8 mouse cellular contexts compared by ENCODE assay signal in the genomic region with DNA sequence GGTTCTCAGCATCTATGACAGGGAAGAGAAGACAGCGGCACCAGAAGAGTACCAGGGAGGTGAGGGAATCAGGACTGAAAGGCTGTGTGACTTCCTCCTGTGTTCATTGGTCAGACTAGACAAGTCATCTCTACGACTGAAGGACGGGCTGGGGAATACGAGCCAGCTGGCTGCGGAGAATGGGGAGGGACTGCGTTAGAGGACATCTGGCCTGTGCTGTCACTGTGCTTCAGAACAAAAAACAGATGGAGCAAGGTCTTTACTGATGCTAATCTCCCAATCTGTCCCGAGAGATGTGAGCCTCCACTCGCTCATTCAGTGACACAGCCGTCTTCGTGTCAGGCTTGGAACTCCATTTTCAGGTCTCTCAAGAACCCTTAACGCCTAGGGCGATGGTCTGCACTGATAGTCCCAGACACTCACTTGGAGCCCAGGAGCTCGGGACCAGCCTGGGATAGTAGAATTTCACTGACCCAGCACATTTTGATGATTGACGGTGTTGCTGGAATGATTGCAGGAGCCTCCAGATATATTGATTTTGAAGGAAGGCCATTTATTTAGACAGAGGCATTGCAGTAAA. TPM values are rescaled to one million over a fixed set of nuclear protein-coding genes. Genes with fewer than 3 reads are reported as not detected.
DNase-seq lines count a peak whose midpoint lies in the region; ATAC-seq lines count a peak whose summit lies in the region.

No protein-coding gene starts in this region.

- 62% methylated on average over 14 of the region's 14 CpGs for WGBS in midbrain, embryonic 11.5 days
- WGBS in midbrain, embryonic 16.5 days = 35% methylated on average over 14 of the region's 14 CpGs
- 48% methylated on average over 14 of the region's 14 CpGs for WGBS in stomach, embryonic 16.5 days

- no peaks in the 10 kb centered on the region for H3K9me3 ChIP-seq in midbrain, embryonic 11.5 days (ENCODE audit: control insufficient read depth, low read length)
- no peaks in the 10 kb centered on the region for H3K9me3 ChIP-seq in midbrain, embryonic 16.5 days (replicated peaks; ENCODE audit: control insufficient read depth, low read length, poor library complexity, severe bottlenecking)
- H3K9me3 ChIP-seq in stomach, embryonic 16.5 days (replicated peaks; ENCODE audit: control insufficient read depth, low read length) = no peaks in the 10 kb centered on the region

- peak; percentile 79 for ATAC-seq in midbrain, embryonic 11.5 days (ENCODE audit: low FRiP score)
- no peak for ATAC-seq in midbrain, embryonic 16.5 days
- peak; percentile 74; the same call in 1 of the 2 replicates for ATAC-seq in stomach, embryonic 16.5 days (ENCODE audit: insufficient read depth, low FRiP score)
- no peak for ATAC-seq in erythroblast, adult 5-6 weeks (replicated peaks; ENCODE audit: low FRiP score, poor library complexity, severe bottlenecking)

- peak overlapping the region; percentile 35; the same call in 1 of the 2 replicates for H3K27ac ChIP-seq in midbrain, embryonic 11.5 days (ENCODE audit: low read depth, low read length)
- no peak overlapping the region for H3K27ac ChIP-seq in midbrain, embryonic 16.5 days (ENCODE audit: low read length)
- H3K27ac ChIP-seq in stomach, embryonic 16.5 days (ENCODE audit: low read length) = no peak overlapping the region

- peaks cover 5% of the 10 kb centered on the region; the same call in 1 of the 2 replicates for H3K4me1 ChIP-seq in midbrain, embryonic 11.5 days (ENCODE audit: control insufficient read depth, insufficient read depth, low read length)
- H3K4me1 ChIP-seq in midbrain, embryonic 16.5 days (ENCODE audit: control insufficient read depth, insufficient read depth, low read length) = no peaks in the 10 kb centered on the region
- H3K4me1 ChIP-seq in stomach, embryonic 16.5 days (ENCODE audit: control insufficient read depth, insufficient read depth, low read length) = peaks cover 13% of the 10 kb centered on the region

- no peaks in the 10 kb centered on the region for H3K36me3 ChIP-seq in midbrain, embryonic 11.5 days (ENCODE audit: control insufficient read depth, insufficient read depth, low read length)
- H3K36me3 ChIP-seq in midbrain, embryonic 16.5 days (ENCODE audit: control insufficient read depth, insufficient read depth, low read length) = no peaks in the 10 kb centered on the region
- H3K36me3 ChIP-seq in stomach, embryonic 16.5 days (ENCODE audit: control insufficient read depth, insufficient read depth, low read length) = no peaks in the 10 kb centered on the region

- no peak overlapping the region for H3K4me3 ChIP-seq in midbrain, embryonic 11.5 days (ENCODE audit: low read depth, low read length)
- no peak overlapping the region for H3K4me3 ChIP-seq in midbrain, embryonic 16.5 days (ENCODE audit: low read depth, low read length)
- H3K4me3 ChIP-seq in stomach, embryonic 16.5 days (replicated peaks; ENCODE audit: low read length) = no peak overlapping the region

- H3K9ac ChIP-seq in midbrain, embryonic 11.5 days (ENCODE audit: low read length) = no peak overlapping the region
- H3K9ac ChIP-seq in midbrain, embryonic 16.5 days (ENCODE audit: low read depth, low read length) = no peak overlapping the region
- no peak overlapping the region for H3K9ac ChIP-seq in stomach, embryonic 16.5 days (ENCODE audit: low read length)

- H3K4me2 ChIP-seq in midbrain, embryonic 11.5 days = no peak overlapping the region
- H3K4me2 ChIP-seq in midbrain, embryonic 16.5 days (ENCODE audit: low read length) = no peak overlapping the region
- H3K4me2 ChIP-seq in stomach, embryonic 16.5 days (ENCODE audit: low read depth, low read length) = no peak overlapping the region

- H3K27me3 ChIP-seq in midbrain, embryonic 11.5 days (ENCODE audit: control insufficient read depth, insufficient read depth, low read length) = no peaks in the 10 kb centered on the region
- H3K27me3 ChIP-seq in midbrain, embryonic 16.5 days (ENCODE audit: control insufficient read depth, insufficient read depth, low read depth, low read length) = no peaks in the 10 kb centered on the region
- H3K27me3 ChIP-seq in stomach, embryonic 16.5 days (ENCODE audit: control insufficient read depth, insufficient read depth, low read length) = no peaks in the 10 kb centered on the region

- peak; percentile 79 to 87 for DNase-seq in cerebellum, postnatal 10 days
- no peak for DNase-seq in cerebellum, adult 18-20 months
- DNase-seq in midbrain, embryonic 11.5 days (ENCODE audit: low spot score, missing footprints) = peak; percentile 89
- peak; percentile 75 for DNase-seq in kidney, postnatal 10 days
- DNase-seq in spleen, postnatal 10 days (ENCODE audit: low spot score in 2 of 2) = no peak

RNA-seq across cellular contexts. Expression of a gene that starts 10.6 kb away (rescaled TPM):
- 39.5 and 40.7 TPM in 2 replicates for polyA plus RNA-seq in midbrain, embryonic 11.5 days (2014; fragmentation: Nextera tagmentation; extraction: Ambion mirVana)
- polyA plus RNA-seq in midbrain, embryonic 16.5 days (2015; fragmentation: Nextera tagmentation; extraction: Ambion mirVana) = 9.4 and 12.4 TPM in 2 replicates
- polyA plus RNA-seq in stomach, embryonic 16.5 days (2015; fragmentation: Nextera tagmentation; extraction: Ambion mirVana) = 13.8 and 16.1 TPM in 2 replicates
- total RNA-seq in erythroblast, adult 5-6 weeks (2015; ENCODE audit: low replicate concordance) = 3.7 and 7.5 TPM in 2 replicates
- total RNA-seq in erythroblast, adult 5-6 weeks (2017; ENCODE audit: low replicate concordance) = 2.4 and 6.4 TPM in 2 replicates

Comparison
In these comparisons a context has a peak if more than half of its experiments do, and no peak if none do; other contexts are left out.
1. DNase-seq: peak in cerebellum, postnatal 10 days (2 of 2), midbrain, embryonic 11.5 days (single experiment) and kidney, postnatal 10 days (single experiment); none in cerebellum, adult 18-20 months (0 of 2) and spleen, postnatal 10 days (0 of 2).
2. ATAC-seq: peak in midbrain, embryonic 11.5 days (single experiment) and stomach, embryonic 16.5 days (single experiment); none in midbrain, embryonic 16.5 days (single experiment) and erythroblast, adult 5-6 weeks (single experiment).